Mouse (Mus musculus): Measurements from ENCODE around the gene Fbp2.

GRCm38 (mm10) chr13:62856305-62856675 lies 1.9 kb downstream of the Fbp2 start:
- TF ChIP-seq CTCF (IDR thresholded peaks at IDR 0.05; ENCODE audit: insufficient read depth, low read depth, low read length) (peak; percentile 99), POLR2A (IDR thresholded peaks at IDR 0.05; ENCODE audit: insufficient read depth, low read depth, low read length) (no peak)
